Mouse (Mus musculus): ENCODE results near the gene Slc6a13.

Gene Slc6a13

GRCm38 (mm10) chr6:121371197-121371980 lies 71.4 kb downstream of the Slc6a13 start:
- no peak for DNase-seq (ENCODE audit: extremely low read depth, insufficient read length, low spot score)

GRCm38 (mm10) chr6:121376159-121376558 lies 76.1 kb downstream of the Slc6a13 start:
- no peak for DNase-seq (ENCODE audit: extremely low read depth, insufficient read length, low spot score)

DNA sequence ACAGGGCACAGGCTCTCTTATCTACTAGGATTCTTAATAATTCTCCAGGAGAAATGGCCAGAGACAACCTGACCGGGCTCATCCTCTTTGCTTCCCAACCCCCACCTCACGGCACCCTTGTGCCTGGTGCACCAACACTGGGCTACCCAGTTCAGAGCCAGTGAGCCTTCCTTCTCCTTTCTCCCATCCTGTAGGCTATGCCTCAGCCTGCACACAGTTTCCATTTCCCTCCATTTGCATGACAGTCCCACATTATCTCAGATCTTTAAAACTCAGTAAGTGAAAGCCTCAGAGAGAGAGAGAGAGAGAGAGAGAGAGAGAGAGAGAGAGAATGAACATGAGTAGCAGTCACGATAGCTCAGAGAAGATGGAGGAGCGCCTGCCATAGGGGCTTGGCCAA lies 78.2 kb downstream of the Slc6a13 start:
- no peak for DNase-seq (ENCODE audit: extremely low read depth, insufficient read length, low spot score)

DNA sequence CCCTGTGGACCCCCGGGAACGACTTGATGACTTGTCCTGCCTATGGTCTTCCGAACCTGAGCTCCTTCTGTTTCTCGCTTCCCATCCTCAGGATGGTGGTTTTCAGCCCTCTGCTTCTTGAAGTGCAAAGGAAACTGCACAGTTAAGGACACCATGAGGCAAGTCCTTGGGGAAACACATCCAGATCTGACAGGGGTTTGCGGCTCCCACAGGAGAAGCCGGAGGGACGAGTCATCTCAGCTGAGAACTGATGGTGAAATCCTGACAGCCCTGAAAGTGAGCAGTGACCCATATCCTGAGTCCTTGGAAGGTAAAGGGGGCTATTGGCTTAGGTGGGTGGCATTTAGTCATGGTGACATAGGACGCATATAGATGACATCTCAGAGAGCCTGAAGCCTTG lies 80.5 kb downstream of the Slc6a13 start:
- no peak for DNase-seq (ENCODE audit: extremely low read depth, insufficient read length, low spot score)

DNA sequence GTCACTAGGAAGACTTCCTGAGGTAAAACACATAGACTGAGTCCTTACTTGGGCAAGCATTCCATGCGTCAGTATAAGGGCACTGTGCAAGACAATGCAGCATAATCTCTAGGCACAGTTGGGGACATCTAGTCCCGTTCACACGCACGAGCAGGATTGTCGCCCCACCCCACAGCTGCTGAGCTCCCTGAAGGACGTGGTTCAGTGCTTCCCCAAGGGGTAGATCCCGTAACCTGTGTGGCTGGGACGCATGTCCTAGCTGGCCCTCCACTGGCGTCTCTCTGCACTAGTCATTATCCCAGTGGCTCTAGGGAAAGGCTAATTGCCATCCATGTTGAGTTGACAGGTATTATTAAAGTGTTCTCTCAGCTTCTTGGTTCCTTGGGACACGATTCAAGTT lies 82.0 kb downstream of the Slc6a13 start:
- no peak for DNase-seq (ENCODE audit: extremely low read depth, insufficient read length, low spot score)

DNA sequence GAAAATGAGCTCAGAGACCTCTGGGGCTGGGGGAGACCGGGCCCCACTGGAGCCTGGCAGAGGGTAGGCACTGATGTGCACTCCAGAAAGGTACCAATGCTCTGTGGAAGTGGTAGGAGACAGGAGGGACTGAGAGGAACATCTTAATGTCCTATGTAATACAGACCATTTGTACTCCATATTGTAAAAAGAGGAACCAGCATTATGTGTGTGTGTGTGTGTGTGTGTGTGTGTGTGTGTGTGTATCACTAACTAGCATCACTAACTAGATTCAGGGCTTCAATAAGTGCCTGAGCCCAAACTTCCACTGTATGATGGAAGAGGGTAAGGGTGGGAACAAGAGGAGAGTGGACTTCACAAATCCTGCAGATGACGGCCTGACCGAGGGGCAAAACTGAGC lies 85.4 kb downstream of the Slc6a13 start:
- DNase-seq (ENCODE audit: extremely low read depth, insufficient read length, low spot score): no peak
